Comparison of ENCODE assay signal across 8 mouse cellular contexts in the genomic region with DNA sequence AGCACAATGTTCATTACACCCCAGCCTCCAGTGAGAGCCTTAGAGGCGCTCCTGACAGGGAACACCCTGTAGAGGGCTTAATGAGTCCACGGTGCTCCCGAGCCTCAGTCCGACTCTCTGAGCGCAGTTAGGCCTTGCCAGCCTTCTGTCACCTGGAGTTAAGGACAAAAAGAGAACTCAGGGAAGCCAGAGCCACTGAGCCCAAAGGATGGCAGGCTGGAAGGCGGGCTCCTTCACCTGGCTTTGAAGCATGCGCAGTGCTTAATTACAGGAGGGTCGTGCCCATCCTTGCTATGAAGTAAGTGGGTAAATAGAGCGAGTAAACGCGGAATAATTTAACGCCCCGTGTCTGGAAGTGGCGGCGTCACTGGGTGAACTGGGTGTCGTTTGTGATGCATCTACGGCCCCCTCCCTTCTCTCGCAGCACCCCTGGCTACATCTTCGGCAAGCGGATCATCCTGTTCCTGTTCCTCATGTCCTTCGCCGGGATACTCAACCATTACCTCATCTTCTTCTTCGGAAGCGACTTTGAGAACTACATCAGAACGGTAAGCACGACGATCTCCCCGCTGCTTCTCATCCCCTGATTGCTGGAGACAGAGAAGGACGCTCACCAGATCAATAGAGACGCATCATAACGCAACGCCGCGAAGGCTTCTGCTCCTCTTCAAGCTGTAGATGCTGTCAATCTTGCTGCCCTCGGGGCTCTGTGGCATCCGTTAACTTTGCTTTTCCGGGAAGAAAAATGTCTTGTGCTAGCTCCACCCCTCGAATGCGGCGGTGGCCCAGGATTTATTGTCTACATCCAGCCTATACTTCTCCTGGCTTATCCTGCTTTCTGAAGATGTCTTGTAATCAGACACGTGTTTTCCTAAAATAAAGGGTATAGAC. TPM values are rescaled to one million over a fixed set of nuclear protein-coding genes. Genes with fewer than 3 reads are reported as not detected.
DNase-seq lines count a peak whose midpoint lies in the region; ATAC-seq and TF ChIP-seq lines count a peak whose summit lies in the region.

No protein-coding gene starts in this region.

- H3K4me1 ChIP-seq in embryonic facial prominence, embryonic 10.5 days = peaks cover 25% of the 10 kb centered on the region
- peaks cover 3% of the 10 kb centered on the region; the same call in 1 of the 2 replicates for H3K4me1 ChIP-seq in hindbrain, embryonic 15.5 days (replicated peaks)
- no peaks in the 10 kb centered on the region for H3K4me1 ChIP-seq in liver, postnatal 0 days (ENCODE audit: insufficient read depth)

- H3K9me3 ChIP-seq in embryonic facial prominence, embryonic 10.5 days = peaks cover 7% of the 10 kb centered on the region
- H3K9me3 ChIP-seq in hindbrain, embryonic 15.5 days = no peaks in the 10 kb centered on the region
- no peaks in the 10 kb centered on the region for H3K9me3 ChIP-seq in liver, postnatal 0 days (ENCODE audit: low read length)

- peak overlapping the region; percentile 57 for H3K4me2 ChIP-seq in hindbrain, embryonic 15.5 days
- H3K4me2 ChIP-seq in liver, postnatal 0 days (ENCODE audit: low read depth, low read length) = peak overlapping the region; percentile 29; the same call in 1 of the 2 replicates

- H3K27me3 ChIP-seq in embryonic facial prominence, embryonic 10.5 days (replicated peaks; ENCODE audit: low read depth, poor library complexity, severe bottlenecking) = peaks cover 18% of the 10 kb centered on the region
- no peaks in the 10 kb centered on the region for H3K27me3 ChIP-seq in hindbrain, embryonic 15.5 days
- no peaks in the 10 kb centered on the region for H3K27me3 ChIP-seq in liver, postnatal 0 days (ENCODE audit: insufficient read depth, low read length)

- ATAC-seq in hindbrain, embryonic 15.5 days (ENCODE audit: low FRiP score, low read depth) = peak; percentile 72
- no peak for ATAC-seq in liver, postnatal 0 days

- no peak for TF ChIP-seq EP300 in liver, postnatal 0 days (IDR thresholded peaks at IDR 0.05; ENCODE audit: low read depth)

- H3K27ac ChIP-seq in embryonic facial prominence, embryonic 10.5 days (replicated peaks) = peak overlapping the region; percentile 45; the same call in 1 of the 2 replicates
- peak overlapping the region; percentile 61 for H3K27ac ChIP-seq in hindbrain, embryonic 15.5 days (replicated peaks)
- H3K27ac ChIP-seq in liver, postnatal 0 days (ENCODE audit: low read depth) = no peak overlapping the region

- 24% methylated on average over 41 of the region's 41 CpGs for WGBS in embryonic facial prominence, embryonic 10.5 days
- WGBS in hindbrain, embryonic 15.5 days = 25% methylated on average over 41 of the region's 41 CpGs
- WGBS in liver, postnatal 0 days (ENCODE audit: insufficient replicate concordance) = 60% methylated on average over 41 of the region's 41 CpGs

- TF ChIP-seq CTCF in liver, postnatal 0 days (IDR thresholded peaks at IDR 0.05; ENCODE audit: low read depth) = 0 out of 2 replicates have a peak, but pooled peaks have one; percentile 10

- peaks cover under 1% of the 10 kb centered on the region; the same call in 1 of the 2 replicates for H3K36me3 ChIP-seq in embryonic facial prominence, embryonic 10.5 days (replicated peaks)
- no peaks in the 10 kb centered on the region for H3K36me3 ChIP-seq in hindbrain, embryonic 15.5 days
- 0 out of 2 replicates have a peak, but pooled peaks cover 2% of the 10 kb centered on the region for H3K36me3 ChIP-seq in liver, postnatal 0 days (replicated peaks; ENCODE audit: insufficient read depth, low read length)

- DNase-seq in right cerebral cortex, adult 18-20 months = peak; percentile 35
- no peak for DNase-seq in right cerebral cortex, postnatal 14 days
- DNase-seq in embryonic facial prominence, embryonic 10.5 days (ENCODE audit: low spot score) = peak; percentile 30
- DNase-seq in liver, postnatal 0 days = no peak
- DNase-seq in adipocyte (ENCODE audit: low spot score) = no peak
- no peak for DNase-seq in spleen, adult 18-20 months
- no peak for DNase-seq in urinary bladder, postnatal 36 days (ENCODE audit: low spot score in 2 of 2)

- H3K9ac ChIP-seq in hindbrain, embryonic 15.5 days = peak overlapping the region; percentile 28
- H3K9ac ChIP-seq in liver, postnatal 0 days (replicated peaks) = no peak overlapping the region

- H3K4me3 ChIP-seq in embryonic facial prominence, embryonic 10.5 days = peak overlapping the region; percentile 49
- peak overlapping the region; percentile 37 for H3K4me3 ChIP-seq in hindbrain, embryonic 15.5 days
- no peak overlapping the region for H3K4me3 ChIP-seq in liver, postnatal 0 days (ENCODE audit: low read depth, low read length)

RNA-seq across cellular contexts. Expression of a gene that starts 22.8 kb away (rescaled TPM):
- 5.5 and 5.8 TPM in 2 replicates for polyA plus RNA-seq in embryonic facial prominence, embryonic 10.5 days (2016; fragmentation: Nextera tagmentation; extraction: Ambion mirVana)
- 12.2 and 12.5 TPM in 2 replicates for polyA plus RNA-seq in hindbrain, embryonic 15.5 days (2015; fragmentation: Nextera tagmentation; extraction: Ambion mirVana)
- polyA plus RNA-seq in liver, postnatal 0 days (2015; fragmentation: Nextera tagmentation; extraction: Ambion mirVana) = 68.2 and 69.3 TPM in 2 replicates

Comparison
In these comparisons a context has a peak if more than half of its experiments do, and no peak if none do; other contexts are left out.
1. DNase-seq: peak in right cerebral cortex, adult 18-20 months (single experiment) and embryonic facial prominence, embryonic 10.5 days (single experiment); none in right cerebral cortex, postnatal 14 days (single experiment), liver, postnatal 0 days (single experiment), adipocyte (single experiment), spleen, adult 18-20 months (0 of 2) and urinary bladder, postnatal 36 days (0 of 2).